Mouse (Mus musculus) heart, embryonic 11.5 days (tissue): ENCODE results near the gene Colq. TPM values are rescaled to one million over a fixed set of nuclear protein-coding genes. Genes with fewer than 3 reads are reported as not detected.

Experiments
- ATAC-seq: fragments of 200-750 bp; cut with Nextera tagmentation; replicated peaks from 2 replicates; pipeline ENCODE4 v1.8.0; 2017; ENCODE audit warnings: moderate library complexity; ENCODE audit not compliant: insufficient number of reproducible peaks, low FRiP score, low TSS enrichment
- H3K27ac ChIP-seq: fragments of 300-500 bp; sonication (generic); 2 replicates; pipeline ENCODE4 v1.5.1; 2014; ENCODE audit warnings: mild to moderate bottlenecking, low read depth, low read length
- H3K27me3 ChIP-seq: fragments of 300-500 bp; sonication (generic); 2 replicates; pipeline ENCODE4 v1.6.1; 2014; ENCODE audit warnings: mild to moderate bottlenecking, low read length, mixed read lengths; ENCODE audit not compliant: control insufficient read depth, insufficient read depth
- H3K36me3 ChIP-seq: fragments of 300-500 bp; sonication (generic); 2 replicates; pipeline ENCODE4 v1.6.1; 2014; ENCODE audit warnings: mild to moderate bottlenecking, low read length, moderate library complexity, mixed read lengths; ENCODE audit not compliant: control insufficient read depth, insufficient read depth
- H3K4me1 ChIP-seq: fragments of 300-500 bp; sonication (generic); 2 replicates; pipeline ENCODE4 v1.6.1; 2014; ENCODE audit warnings: low read length; ENCODE audit not compliant: control insufficient read depth, insufficient read depth
- H3K4me2 ChIP-seq: fragments of 300-500 bp; sonication (generic); 2 replicates; pipeline ENCODE4 v1.6.1; 2014; ENCODE audit warnings: mild to moderate bottlenecking, moderate library complexity
- H3K4me3 ChIP-seq: fragments of 300-500 bp; sonication (generic); 2 replicates; pipeline ENCODE4 v1.5.1; 2014; ENCODE audit warnings: low read depth, low read length
- H3K9ac ChIP-seq: fragments of 300-500 bp; sonication (generic); 2 replicates; pipeline ENCODE4 v1.6.1; 2014; ENCODE audit warnings: mild to moderate bottlenecking, low read depth, low read length, moderate library complexity
- H3K9me3 ChIP-seq: fragments of 300-500 bp; sonication (generic); replicated peaks from 2 replicates; pipeline ENCODE4 v1.6.1; 2016; ENCODE audit warnings: low read length; ENCODE audit not compliant: control insufficient read depth
- WGBS: fragments of 180-500 bp; shearing (Covaris S2); extraction: QIAGEN DNeasy Blood & Tissue Kit; methylation state at CpG from one replicate; pipeline ENCODE4 v1.1.7; 2014; ENCODE audit not compliant: insufficient replicate concordance; 5-methylcytosine and 5-hydroxymethylcytosine counted together
- polyA plus RNA-seq: library from polyadenylated mRNA; unstranded; fragments of >200 nt; fragmentation: Nextera tagmentation; extraction: Ambion mirVana; gene quantifications from 2 replicates; pipeline ENCODE4 v1.2.1, GENCODE M21; 2014

Colq gene
- polyA plus RNA-seq, 1 experiment from 2014 or later = 4.7 TPM

DNA sequence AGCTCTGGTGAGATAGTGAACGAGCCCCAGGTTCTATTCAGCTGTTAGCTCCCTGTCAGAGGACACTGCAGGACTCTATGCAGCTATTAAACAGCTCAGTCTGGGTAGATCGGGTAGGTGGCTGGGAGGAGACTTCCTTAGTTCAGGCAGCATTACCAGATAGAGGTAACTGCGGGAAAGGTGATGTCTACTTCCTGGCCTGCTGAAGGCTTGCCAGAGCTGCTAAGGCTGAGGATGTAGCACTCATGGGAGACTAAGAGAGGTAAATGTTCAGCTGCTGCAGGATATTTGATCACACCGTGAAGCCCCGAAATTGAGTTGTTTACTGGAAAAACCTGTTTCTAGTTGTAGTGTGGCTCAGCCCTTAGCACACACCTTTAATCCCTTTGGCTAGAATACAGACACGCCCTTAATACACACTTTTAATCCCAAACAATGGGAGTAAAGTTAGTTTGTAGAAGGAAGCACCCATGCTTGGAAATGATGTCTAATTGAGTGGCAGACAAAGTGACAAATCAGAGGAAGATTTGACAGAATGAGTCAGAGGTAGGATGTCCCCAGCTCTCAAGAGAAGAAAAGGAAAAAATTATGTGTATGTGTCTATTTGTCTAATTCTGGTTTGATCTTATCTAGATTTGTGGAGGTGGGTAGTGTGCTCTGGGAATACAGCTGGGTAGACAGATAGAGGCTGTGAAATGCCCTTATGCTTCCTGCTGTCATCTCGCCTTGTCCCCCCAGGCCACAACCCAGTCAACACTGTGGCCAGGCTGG is 65.9 kb downstream of the Colq start:
- Histone ChIP-seq H3K9ac (no peak overlapping the region), H3K4me2 (no peak overlapping the region), H3K9me3 (no peaks in the 10 kb centered on the region), H3K36me3 (no peaks in the 10 kb centered on the region), H3K4me1 (no peaks in the 10 kb centered on the region), H3K27ac (no peak overlapping the region), H3K27me3 (no peaks in the 10 kb centered on the region), H3K4me3 (no peak overlapping the region)
- WGBS = 69% methylated on average over 7 of the region's 7 CpGs
- no peak for ATAC-seq

GRCm38 (mm10) chr14:31521318-31521717 is 69.8 kb downstream of the Colq start:
- Histone ChIP-seq H3K36me3 (no peaks in the 10 kb centered on the region), H3K27ac (no peak overlapping the region), H3K4me3 (no peak overlapping the region), H3K9me3 (no peaks in the 10 kb centered on the region), H3K9ac (no peak overlapping the region), H3K4me1 (no peaks in the 10 kb centered on the region), H3K27me3 (no peaks in the 10 kb centered on the region), H3K4me2 (no peak overlapping the region)
- WGBS = 65% methylated on average over 2 of the region's 2 CpGs
- no peak for ATAC-seq

DNA sequence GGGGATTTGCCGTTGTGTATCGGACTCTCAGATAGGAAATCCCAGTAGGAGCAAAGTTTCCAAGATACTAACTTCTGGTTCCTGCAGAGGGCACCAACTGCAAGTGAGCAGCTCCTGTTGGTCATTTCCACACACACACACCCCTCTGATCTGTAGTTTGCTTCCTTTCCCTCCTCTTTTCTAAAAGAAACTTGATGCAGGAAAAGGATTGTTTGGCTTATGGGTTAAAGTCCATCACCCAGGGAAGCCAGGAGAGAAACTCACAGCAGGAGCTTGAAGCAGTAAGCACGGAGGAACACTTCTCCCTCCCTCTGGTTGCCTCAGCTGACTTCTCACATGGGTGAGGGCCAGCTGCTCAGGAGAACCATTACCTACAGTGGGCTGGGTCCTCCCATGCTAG is 72.0 kb downstream of the Colq start:
- Histone ChIP-seq H3K4me2 (peak overlapping the region; percentile 33; the same call in 1 of the 2 replicates), H3K4me1 (no peaks in the 10 kb centered on the region), H3K27me3 (no peaks in the 10 kb centered on the region), H3K36me3 (no peaks in the 10 kb centered on the region), H3K9ac (no peak overlapping the region), H3K27ac (no peak overlapping the region), H3K9me3 (no peaks in the 10 kb centered on the region), H3K4me3 (no peak overlapping the region)
- WGBS = 37% methylated on average over 3 of the region's 3 CpGs
- no peak for ATAC-seq

DNA sequence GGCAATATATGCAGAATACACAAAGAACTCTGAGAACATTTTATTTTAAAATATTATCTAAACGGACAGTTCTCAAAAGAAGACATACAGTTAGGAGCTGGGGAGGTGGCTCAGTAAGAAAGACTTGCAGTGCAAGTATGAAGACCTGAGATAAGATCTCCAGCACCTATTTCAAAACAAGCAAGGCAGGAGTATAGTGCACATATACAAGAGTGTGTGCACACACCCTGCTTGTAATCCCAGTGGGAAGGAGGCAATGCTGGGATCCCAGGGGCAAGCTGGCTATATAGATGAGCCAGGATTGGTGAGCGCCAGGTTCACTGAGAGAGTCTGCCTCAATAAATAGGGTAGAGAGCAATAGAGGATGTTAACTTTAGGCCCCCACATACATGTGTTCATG is 75.2 kb downstream of the Colq start:
- H3K27ac ChIP-seq = no peak overlapping the region
- 84% methylated on average over 2 of the region's 2 CpGs for WGBS
- no peaks in the 10 kb centered on the region for H3K9me3 ChIP-seq
- H3K4me2 ChIP-seq = no peak overlapping the region
- H3K4me1 ChIP-seq = no peaks in the 10 kb centered on the region
- H3K27me3 ChIP-seq = no peaks in the 10 kb centered on the region
- no peak for ATAC-seq
- H3K9ac ChIP-seq = no peak overlapping the region
- H3K4me3 ChIP-seq = no peak overlapping the region
- H3K36me3 ChIP-seq = no peaks in the 10 kb centered on the region

DNA sequence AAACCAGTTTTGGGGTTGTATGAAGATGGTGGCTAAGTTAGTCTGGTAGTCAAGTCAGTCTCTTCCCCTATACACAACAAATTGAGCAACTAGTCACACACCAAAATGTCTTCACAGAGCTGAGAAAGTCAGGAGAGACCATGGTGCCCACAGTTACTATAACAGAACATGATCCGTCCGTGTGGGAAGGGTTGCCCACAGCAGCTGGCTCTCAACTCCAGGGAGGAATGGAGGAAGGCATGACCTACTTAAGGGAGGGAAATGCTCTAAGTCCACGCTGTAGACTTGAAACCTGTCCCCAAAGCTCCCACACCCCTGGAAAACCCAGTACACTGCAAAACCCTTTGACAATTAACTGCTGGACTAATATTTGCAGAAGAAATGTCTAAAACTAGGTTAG is 80.8 kb downstream of the Colq start:
- Histone ChIP-seq H3K4me1 (no peaks in the 10 kb centered on the region), H3K36me3 (peaks cover 30% of the 10 kb centered on the region), H3K9me3 (no peaks in the 10 kb centered on the region), H3K27me3 (no peaks in the 10 kb centered on the region), H3K27ac (no peak overlapping the region), H3K9ac (no peak overlapping the region), H3K4me3 (no peak overlapping the region), H3K4me2 (no peak overlapping the region)
- WGBS = 90% methylated on average over 3 of the region's 3 CpGs
- ATAC-seq = no peak

DNA sequence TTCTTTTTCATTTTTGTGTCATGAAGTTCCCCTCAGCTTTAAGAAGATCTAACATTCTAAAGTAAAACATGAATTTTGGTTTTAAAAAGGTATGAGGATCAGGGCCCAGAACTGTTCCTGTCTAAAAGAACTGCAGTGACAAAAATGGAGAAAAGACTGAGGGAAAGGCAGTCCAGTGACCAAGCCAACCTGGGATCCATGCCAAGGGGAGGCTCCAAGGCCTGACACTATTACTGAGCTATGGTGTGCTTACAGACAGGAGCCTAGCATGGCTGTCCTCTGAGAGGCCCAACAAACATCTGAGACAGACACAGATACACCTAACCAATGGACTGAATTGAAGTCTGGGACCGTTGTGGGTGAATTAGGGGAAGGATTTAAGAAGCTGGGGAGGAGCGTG is 81.2 kb downstream of the Colq start:
- no peak for ATAC-seq
- Histone ChIP-seq H3K9me3 (no peaks in the 10 kb centered on the region), H3K4me1 (no peaks in the 10 kb centered on the region), H3K36me3 (peaks cover 34% of the 10 kb centered on the region), H3K4me3 (no peak overlapping the region), H3K4me2 (no peak overlapping the region), H3K27me3 (no peaks in the 10 kb centered on the region), H3K9ac (no peak overlapping the region), H3K27ac (no peak overlapping the region)
- 92% methylated on average over 2 of the region's 2 CpGs for WGBS

DNA sequence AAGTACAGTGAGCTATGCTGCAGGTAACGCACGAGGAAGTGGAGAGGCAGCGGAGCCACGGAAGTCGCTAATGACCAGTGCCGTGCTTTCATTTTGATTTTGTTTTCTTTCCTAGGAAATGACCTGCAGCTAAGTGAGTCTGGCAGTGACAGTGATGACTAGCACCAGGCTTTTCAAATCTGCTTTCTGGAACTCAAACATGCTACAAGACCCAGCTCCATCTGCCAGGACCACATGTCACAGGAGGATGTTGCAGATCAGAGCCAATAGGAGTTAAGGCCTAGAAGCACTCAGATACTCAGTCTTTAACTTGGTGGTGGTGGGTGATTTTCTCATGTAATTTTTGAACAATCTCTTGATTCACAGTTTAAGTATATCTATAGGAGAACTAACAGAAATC is 84.7 kb downstream of the Colq start:
- H3K4me1 ChIP-seq = no peaks in the 10 kb centered on the region
- no peak overlapping the region for H3K4me3 ChIP-seq
- 93% methylated on average over 6 of the region's 6 CpGs for WGBS
- no peak overlapping the region for H3K4me2 ChIP-seq
- no peak for ATAC-seq
- H3K36me3 ChIP-seq = peaks cover 60% of the 10 kb centered on the region
- no peaks in the 10 kb centered on the region for H3K27me3 ChIP-seq
- no peak overlapping the region for H3K27ac ChIP-seq
- no peaks in the 10 kb centered on the region for H3K9me3 ChIP-seq
- H3K9ac ChIP-seq = no peak overlapping the region

DNA sequence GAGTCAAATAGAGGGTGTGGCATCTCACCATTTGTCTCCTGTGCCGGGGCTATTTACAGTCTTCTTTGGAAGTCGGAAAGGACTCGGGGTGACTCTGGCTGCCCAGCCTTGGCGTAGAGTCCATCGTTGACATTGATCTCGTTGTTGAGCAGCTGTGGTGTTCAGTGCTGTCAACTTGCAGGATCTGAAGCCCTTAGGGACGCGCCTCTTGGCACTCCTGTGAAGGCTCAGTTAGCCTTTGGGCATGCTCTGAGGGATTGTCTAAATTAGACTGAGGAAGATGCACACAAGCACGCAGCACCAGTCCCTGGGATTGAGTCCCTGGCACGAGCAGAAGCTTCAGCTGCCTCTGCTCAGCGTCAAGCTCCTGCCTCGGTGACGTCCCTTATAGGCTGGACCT is 87.7 kb downstream of the Colq start:
- H3K4me3 ChIP-seq = no peak overlapping the region
- H3K36me3 ChIP-seq = peaks cover 61% of the 10 kb centered on the region
- H3K4me2 ChIP-seq = no peak overlapping the region
- H3K27me3 ChIP-seq = no peaks in the 10 kb centered on the region
- no peak for ATAC-seq
- no peak overlapping the region for H3K9ac ChIP-seq
- no peaks in the 10 kb centered on the region for H3K9me3 ChIP-seq
- H3K4me1 ChIP-seq = no peaks in the 10 kb centered on the region
- 90% methylated on average over 13 of the region's 13 CpGs for WGBS
- no peak overlapping the region for H3K27ac ChIP-seq

GRCm38 (mm10) chr14:31499526-31499925 is 91.6 kb downstream of the Colq start:
- H3K9ac ChIP-seq = no peak overlapping the region
- 86% methylated on average over 1 of the region's 1 CpGs for WGBS
- no peaks in the 10 kb centered on the region for H3K27me3 ChIP-seq
- peaks cover 12% of the 10 kb centered on the region for H3K4me1 ChIP-seq
- no peak overlapping the region for H3K4me3 ChIP-seq
- ATAC-seq = no peak
- H3K27ac ChIP-seq = no peak overlapping the region
- no peak overlapping the region for H3K4me2 ChIP-seq
- no peaks in the 10 kb centered on the region for H3K9me3 ChIP-seq
- peaks cover 28% of the 10 kb centered on the region for H3K36me3 ChIP-seq
